Mouse (Mus musculus): ENCODE results near the gene Bpifc. TPM values are rescaled to one million over a fixed set of nuclear protein-coding genes. Genes with fewer than 3 reads are reported as not detected.

The Bpifc gene
- total RNA-seq (2018; cell fraction: chromatin; rRNA removed): 1 to 10 TPM in 3 of 26 experiments, under 1 TPM in 4, not detected in 19; 0.31 to 1.8 (median 0.86) TPM
- total RNA-seq (2018; cell fraction: cytosol; rRNA removed): under 1 TPM in 13 of 26 experiments, not detected in 13; 0.04 to 0.57 (median 0.07) TPM
- 1 to 10 TPM in 2 of 26 experiments, under 1 TPM in 7, not detected in 17; 0.22 to 1.7 (median 0.60) TPM for total RNA-seq (2018; cell fraction: nucleus; rRNA removed)
- 0.07 TPM in 1 of 3 replicates, not detected in the others for polyA plus RNA-seq (2018)

GRCm38 (mm10) chr10:86011781-86012180, at the start of gene Bpifc:
Gene Bpifc (minus strand): TSS chr10:86011895.
- no peak within 1 kb of the TSS for H3K27ac ChIP-seq
- no peak within 1 kb of the TSS for H3K4me3 ChIP-seq (ENCODE audit: inconsistent target)
- WGBS (ENCODE audit: missing documents): 50% methylated on average over 2 of the region's 2 CpGs
- H3K36me3 ChIP-seq (ENCODE audit: inconsistent target): no peaks in the 10 kb centered on the region
- no peaks in the 10 kb centered on the region for H3K79me2 ChIP-seq (ENCODE audit: inconsistent target)

- H3K4me3 ChIP-seq (ENCODE audit: inconsistent target): no peak overlapping the region
- 48% methylated on average over 3 of the region's 3 CpGs for WGBS (ENCODE audit: missing documents)
- H3K79me2 ChIP-seq (ENCODE audit: inconsistent target): no peaks in the 10 kb centered on the region
- H3K36me3 ChIP-seq (ENCODE audit: inconsistent target): no peaks in the 10 kb centered on the region
- no peak overlapping the region for H3K27ac ChIP-seq
These were observed 48.6 kb upstream of the Bpifc start for GRCm38 (mm10) chr10:86060267-86060666.

- Histone ChIP-seq H3K4me3 (ENCODE audit: inconsistent target) (no peak overlapping the region), H3K27ac (no peak overlapping the region), H3K79me2 (ENCODE audit: inconsistent target) (no peaks in the 10 kb centered on the region), H3K36me3 (ENCODE audit: inconsistent target) (no peaks in the 10 kb centered on the region)
- 100% methylated on average over 2 of the region's 2 CpGs for WGBS (ENCODE audit: missing documents)
These were observed 46.0 kb upstream of the Bpifc start for GRCm38 (mm10) chr10:86057712-86058111.

- WGBS (ENCODE audit: missing documents): 92% methylated on average over 11 of the region's 11 CpGs
- H3K27ac ChIP-seq: no peak overlapping the region
- H3K36me3 ChIP-seq (ENCODE audit: inconsistent target): no peaks in the 10 kb centered on the region
- H3K79me2 ChIP-seq (ENCODE audit: inconsistent target): no peaks in the 10 kb centered on the region
- no peak overlapping the region for H3K4me3 ChIP-seq (ENCODE audit: inconsistent target)
These were observed 45.6 kb upstream of the Bpifc start for GRCm38 (mm10) chr10:86057286-86057685.

GRCm38 (mm10) chr10:86056297-86056903, 44.7 kb upstream of the Bpifc start:
- no peak overlapping the region for H3K4me3 ChIP-seq (ENCODE audit: inconsistent target)
- H3K27ac ChIP-seq: no peak overlapping the region
- WGBS (ENCODE audit: missing documents): 96% methylated on average over 7 of the region's 8 CpGs
- no peaks in the 10 kb centered on the region for H3K36me3 ChIP-seq (ENCODE audit: inconsistent target)
- H3K79me2 ChIP-seq (ENCODE audit: inconsistent target): no peaks in the 10 kb centered on the region

GRCm38 (mm10) chr10:86052818-86053522, 41.3 kb upstream of the Bpifc start:
- H3K36me3 ChIP-seq (ENCODE audit: inconsistent target): peaks cover 15% of the 10 kb centered on the region
- no peak overlapping the region for H3K4me3 ChIP-seq (ENCODE audit: inconsistent target)
- H3K79me2 ChIP-seq (ENCODE audit: inconsistent target): no peaks in the 10 kb centered on the region
- WGBS (ENCODE audit: missing documents): 35% methylated on average over 8 of the region's 10 CpGs
- no peak overlapping the region for H3K27ac ChIP-seq

- H3K36me3 ChIP-seq (ENCODE audit: inconsistent target): peaks cover 30% of the 10 kb centered on the region
- no peak overlapping the region for H3K4me3 ChIP-seq (ENCODE audit: inconsistent target)
- no peak overlapping the region for H3K27ac ChIP-seq
- 95% methylated on average over 2 of the region's 2 CpGs for WGBS (ENCODE audit: missing documents)
- no peaks in the 10 kb centered on the region for H3K79me2 ChIP-seq (ENCODE audit: inconsistent target)
These were observed 38.8 kb upstream of the Bpifc start for GRCm38 (mm10) chr10:86050522-86050921.

- 95% methylated on average over 9 of the region's 9 CpGs for WGBS (ENCODE audit: missing documents)
- Histone ChIP-seq H3K79me2 (ENCODE audit: inconsistent target) (no peaks in the 10 kb centered on the region), H3K4me3 (ENCODE audit: inconsistent target) (no peak overlapping the region), H3K27ac (no peak overlapping the region), H3K36me3 (ENCODE audit: inconsistent target) (peaks cover 56% of the 10 kb centered on the region)
These were observed 36.1 kb upstream of the Bpifc start for GRCm38 (mm10) chr10:86047786-86048185.

GRCm38 (mm10) chr10:86046371-86046770, 34.7 kb upstream of the Bpifc start:
- H3K36me3 ChIP-seq (ENCODE audit: inconsistent target): peaks cover 70% of the 10 kb centered on the region
- no peaks in the 10 kb centered on the region for H3K79me2 ChIP-seq (ENCODE audit: inconsistent target)
- H3K27ac ChIP-seq: no peak overlapping the region
- H3K4me3 ChIP-seq (ENCODE audit: inconsistent target): no peak overlapping the region
- 100% methylated on average over 1 of the region's 1 CpGs for WGBS (ENCODE audit: missing documents)

GRCm38 (mm10) chr10:86044066-86044465, 32.4 kb upstream of the Bpifc start:
- H3K79me2 ChIP-seq (ENCODE audit: inconsistent target): no peaks in the 10 kb centered on the region
- H3K36me3 ChIP-seq (ENCODE audit: inconsistent target): peaks cover 66% of the 10 kb centered on the region
- WGBS (ENCODE audit: missing documents): 92% methylated on average over 8 of the region's 8 CpGs
- no peak overlapping the region for H3K4me3 ChIP-seq (ENCODE audit: inconsistent target)
- no peak overlapping the region for H3K27ac ChIP-seq

- Histone ChIP-seq H3K36me3 (ENCODE audit: inconsistent target) (peaks cover 64% of the 10 kb centered on the region), H3K4me3 (ENCODE audit: inconsistent target) (no peak overlapping the region), H3K27ac (no peak overlapping the region), H3K79me2 (ENCODE audit: inconsistent target) (no peaks in the 10 kb centered on the region)
- WGBS (ENCODE audit: missing documents): 94% methylated on average over 4 of the region's 4 CpGs
These were observed 32.0 kb upstream of the Bpifc start for GRCm38 (mm10) chr10:86043651-86044050.

- no peak overlapping the region for H3K27ac ChIP-seq
- no peak overlapping the region for H3K4me3 ChIP-seq (ENCODE audit: inconsistent target)
- peaks cover 1% of the 10 kb centered on the region; the same call in 1 of the 2 replicates for H3K79me2 ChIP-seq (ENCODE audit: inconsistent target)
- 100% methylated on average over 2 of the region's 2 CpGs for WGBS (ENCODE audit: missing documents)
- peaks cover 81% of the 10 kb centered on the region for H3K36me3 ChIP-seq (ENCODE audit: inconsistent target)
These were observed 22.5 kb upstream of the Bpifc start for GRCm38 (mm10) chr10:86034007-86034728.

- Histone ChIP-seq H3K27ac (no peak overlapping the region), H3K4me3 (ENCODE audit: inconsistent target) (no peak overlapping the region), H3K79me2 (ENCODE audit: inconsistent target) (peaks cover 18% of the 10 kb centered on the region; the same call in 1 of the 2 replicates), H3K36me3 (ENCODE audit: inconsistent target) (peaks cover 84% of the 10 kb centered on the region)
- 98% methylated on average over 3 of the region's 3 CpGs for WGBS (ENCODE audit: missing documents)
These were observed 20.8 kb upstream of the Bpifc start for GRCm38 (mm10) chr10:86032517-86032916.

- Histone ChIP-seq H3K79me2 (ENCODE audit: inconsistent target) (peaks cover 35% of the 10 kb centered on the region), H3K27ac (no peak overlapping the region), H3K36me3 (ENCODE audit: inconsistent target) (peaks cover 80% of the 10 kb centered on the region), H3K4me3 (ENCODE audit: inconsistent target) (no peak overlapping the region)
- 46% methylated on average over 7 of the region's 7 CpGs for WGBS (ENCODE audit: missing documents)
These were observed 19.0 kb upstream of the Bpifc start for GRCm38 (mm10) chr10:86030743-86031142.

Data from macrophage (primary cell).